Mouse (Mus musculus) limb, embryonic 11.5 days (tissue): Measurements from ENCODE around the gene Fam83g. TPM values are rescaled to one million over a fixed set of nuclear protein-coding genes. Genes with fewer than 3 reads are reported as not detected.

Experiments used
- ATAC-seq: fragments of 200-750 bp; cut with Nextera tagmentation; 2 replicates; pipeline ENCODE4 v1.8.0; 2017; ENCODE audit warnings: low read depth; ENCODE audit not compliant: insufficient number of reproducible peaks, low FRiP score, low TSS enrichment
- DNase-seq: peaks from one replicate; pipeline ENCODE4 v3.0.0-alpha.2; 2015; ENCODE audit warnings: low spot score
- H3K27ac ChIP-seq: fragments of 300-500 bp; sonication (generic); replicated peaks from 2 replicates; pipeline ENCODE4 v1.5.1; 2014; ENCODE audit warnings: low read depth, mild to moderate bottlenecking, low read length
- H3K27me3 ChIP-seq: fragments of 300-500 bp; sonication (generic); 2 replicates; pipeline ENCODE4 v1.6.1; 2014; ENCODE audit warnings: mild to moderate bottlenecking, low read length, mixed read lengths; ENCODE audit not compliant: control insufficient read depth, insufficient read depth
- H3K36me3 ChIP-seq: fragments of 300-500 bp; sonication (generic); 2 replicates; pipeline ENCODE4 v1.6.1; 2014; ENCODE audit warnings: mild to moderate bottlenecking, low read length, moderate library complexity, mixed read lengths; ENCODE audit not compliant: control insufficient read depth, insufficient read depth
- H3K4me1 ChIP-seq: fragments of 300-500 bp; sonication (generic); 2 replicates; pipeline ENCODE4 v1.6.1; 2014; ENCODE audit warnings: low read length, mixed read lengths; ENCODE audit not compliant: control insufficient read depth, insufficient read depth
- H3K4me2 ChIP-seq: fragments of 300-500 bp; sonication (generic); 2 replicates; pipeline ENCODE4 v1.6.1; 2014; ENCODE audit warnings: low read depth, mild to moderate bottlenecking, moderate library complexity; ENCODE audit not compliant: severe bottlenecking
- H3K4me3 ChIP-seq: fragments of 300-500 bp; sonication (generic); 2 replicates; pipeline ENCODE4 v1.5.1; 2014; ENCODE audit warnings: low read depth, low read length
- H3K9ac ChIP-seq: fragments of 300-500 bp; sonication (generic); 2 replicates; pipeline ENCODE4 v1.6.1; 2014; ENCODE audit warnings: mild to moderate bottlenecking, low read length
- H3K9me3 ChIP-seq: fragments of 300-500 bp; sonication (generic); 2 replicates; pipeline ENCODE4 v1.6.1; 2016; ENCODE audit warnings: low read length; ENCODE audit not compliant: control insufficient read depth
- WGBS: fragments of 180-500 bp; shearing (Covaris S2); extraction: QIAGEN DNeasy Blood & Tissue Kit; methylation state at CpG from one replicate; pipeline ENCODE4 v1.1.7; 2014; 5-methylcytosine and 5-hydroxymethylcytosine counted together
- polyA plus RNA-seq: library from polyadenylated mRNA; unstranded; fragments of >200 nt; fragmentation: Nextera tagmentation; extraction: Ambion mirVana; gene quantifications from 2 replicates; pipeline ENCODE4 v1.2.1, GENCODE M21; 2014

The Fam83g gene
- polyA plus RNA-seq, 1 experiment from 2014 or later: 1.5 TPM

- DNase-seq (peak; percentile 52), ATAC-seq (no peak)
- H3K9ac ChIP-seq: no peak overlapping the region
- no peak overlapping the region for H3K27ac ChIP-seq
- H3K4me2 ChIP-seq: no peak overlapping the region
- H3K9me3 ChIP-seq: no peaks in the 10 kb centered on the region
- no peaks in the 10 kb centered on the region for H3K4me1 ChIP-seq
- H3K4me3 ChIP-seq: no peak overlapping the region
- 43% methylated on average over 7 of the region's 7 CpGs for WGBS
- no peaks in the 10 kb centered on the region for H3K36me3 ChIP-seq
- H3K27me3 ChIP-seq: no peaks in the 10 kb centered on the region
Measured at GRCm38 (mm10) chr11:61665991-61666799, 17.7 kb upstream of the Fam83g start.

- no peak overlapping the region for H3K4me3 ChIP-seq
Measured at GRCm38 (mm10) chr11:61667248-61667647, 16.6 kb upstream of the Fam83g start.

GRCm38 (mm10) chr11:61667782-61668181, 16.1 kb upstream of the Fam83g start:
- no peak overlapping the region for H3K9ac ChIP-seq
- no peak for DNase-seq
- no peak overlapping the region for H3K4me3 ChIP-seq
- H3K4me2 ChIP-seq: no peak overlapping the region
- H3K9me3 ChIP-seq: no peaks in the 10 kb centered on the region
- ATAC-seq: no peak
- WGBS: 81% methylated on average over 5 of the region's 5 CpGs
- no peaks in the 10 kb centered on the region for H3K27me3 ChIP-seq
- no peaks in the 10 kb centered on the region for H3K36me3 ChIP-seq
- no peaks in the 10 kb centered on the region for H3K4me1 ChIP-seq
- no peak overlapping the region for H3K27ac ChIP-seq

More at GRCm38 (mm10) chr11:61667248-61667647, 16.6 kb upstream of the Fam83g start:
- H3K4me2 ChIP-seq: no peak overlapping the region
- no peaks in the 10 kb centered on the region for H3K4me1 ChIP-seq
- no peak for DNase-seq
- no peak for ATAC-seq
- H3K27me3 ChIP-seq: no peaks in the 10 kb centered on the region
- 78% methylated on average over 5 of the region's 5 CpGs for WGBS
- H3K36me3 ChIP-seq: no peaks in the 10 kb centered on the region
- H3K27ac ChIP-seq: no peak overlapping the region
- no peak overlapping the region for H3K9ac ChIP-seq
- H3K9me3 ChIP-seq: no peaks in the 10 kb centered on the region

GRCm38 (mm10) chr11:61669492-61670490, 14.1 kb upstream of the Fam83g start:
- 63% methylated on average over 14 of the region's 14 CpGs for WGBS
- DNase-seq (no peak), ATAC-seq (no peak)
- Histone ChIP-seq H3K36me3 (no peaks in the 10 kb centered on the region), H3K4me2 (no peak overlapping the region), H3K4me1 (0 out of 2 replicates have a peak, but pooled peaks cover 5% of the 10 kb centered on the region), H3K27ac (no peak overlapping the region), H3K4me3 (no peak overlapping the region), H3K27me3 (no peaks in the 10 kb centered on the region), H3K9ac (no peak overlapping the region), H3K9me3 (no peaks in the 10 kb centered on the region)

GRCm38 (mm10) chr11:61671781-61672383, 12.0 kb upstream of the Fam83g start:
- no peak overlapping the region for H3K4me2 ChIP-seq
- DNase-seq: no peak
- no peaks in the 10 kb centered on the region for H3K36me3 ChIP-seq
- no peak for ATAC-seq
- H3K4me1 ChIP-seq: peaks cover 22% of the 10 kb centered on the region
- no peak overlapping the region for H3K27ac ChIP-seq
- WGBS: 52% methylated on average over 19 of the region's 19 CpGs
- no peaks in the 10 kb centered on the region for H3K9me3 ChIP-seq
- H3K4me3 ChIP-seq: no peak overlapping the region
- H3K27me3 ChIP-seq: no peaks in the 10 kb centered on the region
- H3K9ac ChIP-seq: no peak overlapping the region

- Histone ChIP-seq H3K4me1 (peaks cover 22% of the 10 kb centered on the region), H3K27ac (no peak overlapping the region), H3K9me3 (no peaks in the 10 kb centered on the region), H3K4me3 (no peak overlapping the region), H3K9ac (no peak overlapping the region), H3K4me2 (no peak overlapping the region), H3K36me3 (no peaks in the 10 kb centered on the region), H3K27me3 (no peaks in the 10 kb centered on the region)
- DNase-seq (peak; percentile 54), ATAC-seq (no peak)
- 32% methylated on average over 8 of the region's 8 CpGs for WGBS
Measured at GRCm38 (mm10) chr11:61673686-61674085, 10.2 kb upstream of the Fam83g start.

GRCm38 (mm10) chr11:61674151-61674838, 9.6 kb upstream of the Fam83g start:
- 17% methylated on average over 19 of the region's 19 CpGs for WGBS
- Histone ChIP-seq H3K36me3 (no peaks in the 10 kb centered on the region), H3K27ac (no peak overlapping the region), H3K4me1 (peaks cover 22% of the 10 kb centered on the region), H3K9ac (no peak overlapping the region), H3K27me3 (no peaks in the 10 kb centered on the region), H3K9me3 (no peaks in the 10 kb centered on the region), H3K4me2 (no peak overlapping the region; the same call in 1 of the 2 replicates), H3K4me3 (no peak overlapping the region)
- ATAC-seq: peak; percentile 52; the same call in 1 of the 2 replicates
- DNase-seq: no peak
